Mouse (Mus musculus) spleen, adult 2 months (tissue): ENCODE measurements around the gene Slco2a1.

ENCODE experiments used
- CTCF ChIP-seq: fragments of 200-500 bp; IDR thresholded peaks from 2 replicates; pipeline ENCODE4 v1.5.1; 2011; ENCODE audit warnings: mild to moderate bottlenecking, inconsistent platforms; ENCODE audit not compliant: insufficient read depth, insufficient read length, insufficient replicate concordance; ENCODE audit errors: extremely low read depth
- POLR2A ChIP-seq: fragments of 200-500 bp; IDR thresholded peaks from 2 replicates; pipeline ENCODE4 v1.6.1; 2011; ENCODE audit warnings: low read depth, low read length, inconsistent platforms

- TF ChIP-seq CTCF (no peak), POLR2A (no peak)
These were observed 131.3 kb downstream of the Slco2a1 start for GRCm38 (mm10) chr9:103119781-103120180.
